Mouse (Mus musculus) layer of hippocampus, adult 18-20 months (tissue): ENCODE measurements around the gene Rbfox1. TPM values are rescaled to one million over a fixed set of nuclear protein-coding genes. Genes with fewer than 3 reads are reported as not detected.

Experiments used
- DNase-seq, 2 experiments: peaks; one replicate each; pipeline ENCODE4 v3.0.0; 2022; ENCODE audit warnings: low spot score in 2 of 2
- total RNA-seq, 2 experiments: library from RNA; stranded (reverse); gene quantifications; 2 replicates each; pipeline ENCODE4 v1.2.3; 2021

The Rbfox1 gene
- total RNA-seq, 2 experiments from 2014 or later: 379 to 393 TPM

DNA sequence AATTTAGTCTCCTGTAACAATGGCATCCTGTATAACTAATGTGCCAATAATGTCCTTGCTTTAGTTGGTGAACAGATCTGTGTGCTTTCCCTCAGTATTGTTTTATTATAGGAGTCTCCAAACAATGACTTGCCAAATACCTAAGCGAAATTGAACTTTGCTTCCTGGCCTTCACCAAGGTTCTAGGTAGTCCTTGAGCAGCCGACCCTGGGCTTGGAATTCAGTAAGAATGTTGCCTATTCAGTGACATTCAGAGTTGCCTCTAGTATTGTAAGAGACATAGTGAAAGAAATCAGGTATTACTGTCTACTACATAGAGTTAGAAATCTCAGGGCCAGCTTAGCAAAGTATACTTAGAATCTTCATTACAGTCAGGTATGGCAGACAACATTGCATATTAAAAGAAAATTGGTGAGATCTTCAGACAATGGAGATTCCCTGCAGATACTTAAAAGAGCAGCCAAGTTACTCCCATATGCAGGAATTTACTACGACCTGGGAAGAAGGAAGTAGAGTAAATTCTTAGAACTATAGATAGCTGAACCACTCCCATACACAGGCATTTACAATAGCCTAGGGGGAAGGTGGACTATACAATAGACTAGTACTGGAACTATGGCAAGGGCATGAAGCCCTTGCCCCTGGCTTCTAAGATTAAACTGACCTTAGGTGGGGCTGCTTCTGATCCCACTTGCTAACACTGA, 1540.4 kb downstream of the Rbfox1 start:
- no peak for DNase-seq

DNA sequence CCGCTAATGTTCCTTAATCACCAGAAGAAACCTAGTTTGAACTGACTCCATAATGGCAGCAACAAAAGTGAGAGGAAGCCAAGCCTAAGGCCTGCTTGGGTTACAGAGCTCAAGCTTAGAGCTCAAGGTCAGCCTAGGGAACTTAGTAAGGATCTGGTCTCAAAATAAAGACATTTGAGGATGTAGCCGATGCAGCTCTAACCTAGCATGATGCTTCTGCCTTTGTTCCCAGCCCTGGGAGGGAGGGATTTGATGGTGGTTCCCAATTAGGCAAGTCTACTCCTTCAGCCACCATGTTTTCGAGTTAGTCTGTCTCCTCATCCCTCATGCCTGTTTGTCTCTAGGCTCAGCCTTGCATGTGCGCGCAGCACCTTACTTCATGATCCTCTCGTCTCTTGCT, 1548.1 kb downstream of the Rbfox1 start:
- DNase-seq: no peak

DNA sequence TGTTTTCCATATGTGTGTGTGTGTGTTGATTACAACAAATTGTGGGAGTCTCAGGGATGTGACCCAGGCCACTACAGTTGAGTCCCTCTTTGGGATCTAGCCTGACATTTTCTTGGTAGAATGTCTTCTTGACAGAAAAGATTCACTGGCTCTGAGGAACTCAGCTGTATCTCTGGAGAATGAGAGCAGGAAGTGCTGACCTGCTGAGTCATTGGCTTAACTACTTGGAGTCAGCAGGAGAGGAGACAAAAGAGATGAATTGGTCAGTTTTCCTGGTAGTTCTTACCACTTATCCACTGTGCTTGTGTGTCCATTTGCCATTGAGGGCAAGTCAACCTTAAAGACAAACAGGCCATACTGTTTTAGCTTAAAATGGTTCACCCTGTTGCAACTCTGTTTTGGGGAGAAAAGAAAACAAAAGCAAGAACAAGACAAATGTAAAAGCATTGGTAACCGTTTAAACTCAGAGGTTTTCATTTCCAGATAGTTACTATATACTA, 1561.7 kb downstream of the Rbfox1 start:
- DNase-seq: no peak

DNA sequence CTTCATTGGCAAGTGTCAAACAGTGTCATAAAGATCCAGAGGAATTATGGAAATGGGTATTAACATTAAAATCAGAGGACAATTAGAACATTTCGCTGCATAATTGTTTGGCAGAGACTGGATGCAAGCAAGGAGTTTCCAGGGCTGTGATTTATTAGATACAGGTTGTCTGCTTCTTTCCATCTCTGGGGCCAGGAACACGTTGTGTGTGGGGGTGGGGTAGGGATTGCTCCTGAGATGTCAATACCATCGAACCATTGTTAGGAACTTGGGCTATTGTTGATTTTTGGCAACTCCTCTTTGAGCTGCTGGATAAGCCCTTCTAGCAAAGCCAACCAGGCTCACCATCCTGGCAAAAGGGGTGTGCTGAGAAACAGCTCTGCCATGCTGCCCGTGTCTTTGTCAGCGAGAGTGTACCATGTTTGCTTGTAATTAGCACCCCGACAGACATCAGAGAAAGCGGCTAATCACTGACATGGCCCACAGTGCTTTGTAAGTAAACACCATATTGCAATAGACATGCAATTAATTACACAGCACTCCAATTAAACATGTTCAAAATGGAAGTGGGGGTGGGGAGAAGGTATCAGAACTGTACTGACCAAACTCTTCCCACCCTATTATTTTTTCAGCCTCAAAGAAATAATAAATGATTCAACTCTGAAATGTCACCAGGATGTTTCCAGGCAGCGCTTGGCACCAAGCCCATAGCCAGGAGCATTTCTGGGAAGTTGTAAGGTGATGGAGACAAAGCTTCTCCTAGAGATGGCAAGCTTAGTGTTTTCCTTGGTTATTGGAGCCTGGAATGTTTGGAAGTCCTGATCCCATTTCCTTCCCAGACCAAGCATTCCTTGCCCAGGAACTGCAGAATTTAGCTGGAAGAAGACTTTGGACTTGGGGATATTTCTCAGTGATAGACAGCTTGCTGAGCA, 1562.8 kb downstream of the Rbfox1 start:
- DNase-seq: no peak

DNA sequence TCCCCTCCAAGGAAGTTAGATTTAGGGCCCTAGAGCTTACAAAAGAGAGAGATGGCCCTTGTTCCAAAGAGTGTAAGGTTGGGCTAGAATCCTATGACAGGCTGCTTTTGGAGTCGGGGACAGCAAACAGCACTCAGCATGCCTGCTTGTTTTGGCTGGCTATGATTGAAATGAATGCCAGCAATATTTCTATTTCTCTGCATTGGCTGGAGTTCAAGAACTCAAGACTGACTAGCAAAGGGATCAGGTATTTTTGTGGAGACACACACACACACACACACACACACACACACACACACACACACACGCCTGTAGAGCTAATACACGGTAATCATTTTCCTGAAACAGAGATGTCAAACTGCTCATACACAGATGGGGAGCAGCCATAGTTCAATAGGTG, 1566.0 kb downstream of the Rbfox1 start:
- DNase-seq: no peak

DNA sequence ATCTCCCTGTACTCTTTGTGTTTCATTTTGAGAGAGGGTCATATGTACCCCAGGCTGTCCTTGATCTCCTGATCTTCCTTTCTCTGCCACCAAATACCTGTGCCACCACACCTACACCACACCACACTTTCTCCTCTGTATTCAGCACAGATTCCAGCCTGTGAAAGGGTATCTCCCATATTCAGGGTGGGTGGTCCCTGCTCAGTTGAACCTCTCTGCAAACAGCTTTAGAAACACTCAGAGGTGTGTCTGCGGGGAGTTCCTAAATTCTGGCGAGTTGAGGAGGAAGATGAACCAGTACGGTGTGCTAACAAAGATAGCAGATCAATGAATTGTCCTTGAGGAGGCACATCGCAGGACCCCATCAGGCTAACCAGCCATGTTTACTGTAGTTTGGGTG, 1572.4 kb downstream of the Rbfox1 start:
- DNase-seq: no peak
